Mouse (Mus musculus) liver, embryonic 15.5 days (tissue): ENCODE measurements around the gene Arhgef2. TPM values are rescaled to one million over a fixed set of nuclear protein-coding genes. Genes with fewer than 3 reads are reported as not detected.

ENCODE experiments used
- ATAC-seq: fragments of 200-750 bp; cut with Nextera tagmentation; 2 replicates; pipeline ENCODE4 v1.8.0; 2017; ENCODE audit warnings: moderate number of reproducible peaks, mild to moderate bottlenecking, moderate library complexity; ENCODE audit not compliant: insufficient read depth
- H3K27ac ChIP-seq: fragments of 300-500 bp; sonication (generic); replicated peaks from 2 replicates; pipeline ENCODE4 v1.5.1; 2015; ENCODE audit warnings: mild to moderate bottlenecking, inconsistent platforms
- H3K27me3 ChIP-seq: fragments of 300-500 bp; sonication (generic); 2 replicates; pipeline ENCODE4 v1.6.1; 2015; ENCODE audit warnings: mild to moderate bottlenecking, inconsistent platforms
- H3K36me3 ChIP-seq: fragments of 300-500 bp; sonication (generic); replicated peaks from 2 replicates; pipeline ENCODE4 v1.6.1; 2015; ENCODE audit warnings: moderate library complexity, mild to moderate bottlenecking, inconsistent platforms
- H3K4me1 ChIP-seq: fragments of 300-500 bp; sonication (generic); replicated peaks from 2 replicates; pipeline ENCODE4 v1.6.1; 2015; ENCODE audit warnings: inconsistent platforms
- H3K4me2 ChIP-seq: fragments of 300-500 bp; sonication (generic); 2 replicates; pipeline ENCODE4 v1.6.1; 2015; ENCODE audit warnings: moderate library complexity, mild to moderate bottlenecking, inconsistent platforms
- H3K4me3 ChIP-seq: fragments of 300-500 bp; sonication (generic); replicated peaks from 2 replicates; pipeline ENCODE4 v1.5.1; 2015; ENCODE audit warnings: mild to moderate bottlenecking, inconsistent platforms
- H3K9ac ChIP-seq: fragments of 300-500 bp; sonication (generic); 2 replicates; pipeline ENCODE4 v1.6.1; 2015; ENCODE audit warnings: moderate library complexity, mild to moderate bottlenecking, inconsistent platforms
- H3K9me3 ChIP-seq: fragments of 300-500 bp; sonication (generic); replicated peaks from 2 replicates; pipeline ENCODE4 v1.6.1; 2016; ENCODE audit warnings: inconsistent platforms
- WGBS: fragments of 180-500 bp; shearing (Covaris S2); methylation state at CpG from one replicate; pipeline ENCODE4 v1.1.7; 2015; ENCODE audit warnings: mixed read lengths; ENCODE audit not compliant: insufficient replicate concordance; 5-methylcytosine and 5-hydroxymethylcytosine counted together
- polyA plus RNA-seq: library from polyadenylated mRNA; unstranded; fragments of >200 nt; fragmentation: Nextera tagmentation; extraction: Ambion mirVana; gene quantifications from 2 replicates; pipeline ENCODE4 v1.2.1, GENCODE M21; 2015

The Arhgef2 gene
- polyA plus RNA-seq, 1 experiment from 2014 or later = 14.4 TPM

DNA sequence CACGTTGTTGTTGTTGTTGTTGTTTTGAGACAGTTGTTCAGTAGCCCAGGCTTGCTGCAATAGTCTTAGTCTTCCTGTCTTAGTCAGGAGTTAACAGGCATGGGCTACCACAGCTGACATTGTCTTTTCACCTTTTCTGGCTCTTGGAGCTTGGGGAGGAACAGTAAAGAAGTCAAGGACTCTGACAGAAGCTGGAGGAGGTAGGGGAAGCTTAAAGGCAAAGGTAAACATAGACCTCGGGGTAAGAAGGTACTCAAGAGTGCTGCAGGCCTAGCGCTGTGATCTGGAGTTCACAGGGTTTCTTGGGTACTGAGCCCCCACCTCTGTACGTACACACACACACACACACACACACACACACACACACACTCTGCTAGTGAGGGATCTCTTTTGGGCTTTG is 23.0 kb downstream of the Arhgef2 start:
- ATAC-seq = no peak
- Histone ChIP-seq H3K27me3 (no peaks in the 10 kb centered on the region), H3K36me3 (peaks cover 49% of the 10 kb centered on the region), H3K9me3 (no peaks in the 10 kb centered on the region), H3K4me2 (no peak overlapping the region), H3K4me1 (peaks cover 66% of the 10 kb centered on the region), H3K4me3 (no peak overlapping the region), H3K27ac (no peak overlapping the region), H3K9ac (no peak overlapping the region)
- 62% methylated on average over 4 of the region's 4 CpGs for WGBS

GRCm38 (mm10) chr3:88629244-88629643 is 23.5 kb downstream of the Arhgef2 start:
- Histone ChIP-seq H3K27me3 (no peaks in the 10 kb centered on the region), H3K4me3 (no peak overlapping the region), H3K36me3 (peaks cover 52% of the 10 kb centered on the region), H3K4me2 (no peak overlapping the region), H3K27ac (no peak overlapping the region), H3K9me3 (no peaks in the 10 kb centered on the region), H3K9ac (no peak overlapping the region), H3K4me1 (peaks cover 61% of the 10 kb centered on the region)
- 67% methylated on average over 13 of the region's 13 CpGs for WGBS
- no peak for ATAC-seq

DNA sequence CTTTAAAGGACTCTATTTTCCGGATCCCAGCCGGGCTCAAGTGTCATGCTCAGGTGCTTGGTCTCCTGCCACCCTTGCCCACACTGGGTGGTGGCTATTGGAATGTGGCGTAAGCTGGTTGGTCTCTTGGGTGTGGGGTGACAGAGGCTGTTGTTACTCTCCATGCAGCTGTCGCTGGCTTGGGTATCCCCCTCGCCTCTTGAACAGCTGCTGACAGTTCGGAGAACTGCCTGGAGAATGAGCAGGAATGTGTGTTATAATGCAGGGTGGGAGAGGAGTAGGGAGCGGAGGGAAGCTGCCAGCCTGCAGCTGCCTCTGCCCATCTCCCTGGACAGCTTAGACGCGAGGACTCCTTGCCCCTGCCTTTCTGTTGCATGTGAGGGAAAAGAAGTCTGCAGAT is 24.3 kb downstream of the Arhgef2 start:
- H3K27ac ChIP-seq = no peak overlapping the region
- WGBS = 76% methylated on average over 9 of the region's 9 CpGs
- no peak overlapping the region for H3K9ac ChIP-seq
- H3K4me1 ChIP-seq = peaks cover 54% of the 10 kb centered on the region
- H3K36me3 ChIP-seq = peaks cover 58% of the 10 kb centered on the region
- no peaks in the 10 kb centered on the region for H3K27me3 ChIP-seq
- no peak overlapping the region for H3K4me3 ChIP-seq
- no peak for ATAC-seq
- no peak overlapping the region for H3K4me2 ChIP-seq
- no peaks in the 10 kb centered on the region for H3K9me3 ChIP-seq

- Histone ChIP-seq H3K27me3 (no peaks in the 10 kb centered on the region), H3K4me3 (no peak overlapping the region), H3K9ac (no peak overlapping the region), H3K27ac (peak overlapping the region; percentile 6; the same call in 1 of the 2 replicates), H3K36me3 (peaks cover 67% of the 10 kb centered on the region), H3K4me1 (peaks cover 47% of the 10 kb centered on the region), H3K4me2 (no peak overlapping the region), H3K9me3 (no peaks in the 10 kb centered on the region)
- 49% methylated on average over 6 of the region's 6 CpGs for WGBS
- ATAC-seq = no peak
Observed at GRCm38 (mm10) chr3:88630849-88631341, 25.1 kb downstream of the Arhgef2 start.

DNA sequence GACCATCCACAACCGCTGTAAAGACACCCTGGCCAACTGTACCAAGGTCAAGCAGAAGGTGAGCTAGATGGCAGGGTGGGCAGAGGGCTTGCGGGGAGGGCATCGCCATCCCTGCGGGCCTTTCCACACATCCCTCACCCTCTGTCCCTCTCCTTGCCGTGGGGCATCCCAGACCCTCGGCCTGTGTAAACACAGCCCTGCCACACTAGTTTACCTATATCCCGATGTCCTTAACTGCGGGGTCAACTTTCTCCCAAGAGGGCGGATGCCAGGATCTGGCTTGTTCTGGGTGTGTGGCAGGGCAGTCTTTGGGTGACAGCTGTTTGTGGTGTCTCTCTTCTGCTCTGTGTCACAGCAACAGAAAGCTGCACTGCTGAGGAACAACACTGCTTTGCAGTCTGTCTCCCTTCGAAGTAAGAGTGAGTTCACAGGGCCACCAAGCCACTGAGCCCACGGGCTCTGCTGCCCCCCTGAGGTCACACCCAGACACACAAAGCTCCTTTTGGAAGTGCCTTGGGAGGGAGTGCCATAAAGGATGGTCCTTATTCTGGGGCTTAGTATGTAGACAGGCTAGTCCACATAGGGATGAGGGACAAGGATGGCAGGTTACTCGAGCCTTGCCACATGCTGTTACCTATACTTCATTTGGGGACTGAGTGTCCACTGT is 26.3 kb downstream of the Arhgef2 start:
- Histone ChIP-seq H3K4me3 (no peak overlapping the region), H3K4me2 (no peak overlapping the region), H3K9me3 (no peaks in the 10 kb centered on the region), H3K27me3 (no peaks in the 10 kb centered on the region), H3K4me1 (peaks cover 35% of the 10 kb centered on the region), H3K36me3 (peaks cover 78% of the 10 kb centered on the region), H3K9ac (no peak overlapping the region), H3K27ac (no peak overlapping the region)
- no peak for ATAC-seq
- 67% methylated on average over 12 of the region's 12 CpGs for WGBS

DNA sequence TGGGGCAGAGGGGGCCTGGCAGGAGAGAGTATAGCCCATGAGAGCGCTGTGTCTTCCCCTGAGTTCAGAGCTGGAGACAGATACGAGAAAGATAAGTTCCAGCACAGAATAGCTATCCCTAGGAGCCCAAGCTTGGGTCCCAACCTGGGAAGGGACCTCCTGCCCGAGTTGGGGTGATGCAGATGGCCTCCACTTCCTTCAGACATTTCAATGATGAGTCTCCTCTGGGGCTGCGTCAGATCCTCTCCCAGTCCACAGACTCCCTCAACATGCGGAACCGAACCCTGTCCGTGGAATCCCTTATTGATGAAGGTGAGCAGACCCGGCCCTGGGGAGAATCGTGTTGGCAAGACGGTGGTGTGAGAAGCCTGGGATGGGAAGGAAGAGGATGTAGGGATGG is 27.3 kb downstream of the Arhgef2 start:
- no peak overlapping the region for H3K27ac ChIP-seq
- no peaks in the 10 kb centered on the region for H3K9me3 ChIP-seq
- no peak overlapping the region for H3K9ac ChIP-seq
- H3K4me3 ChIP-seq = no peak overlapping the region
- H3K27me3 ChIP-seq = no peaks in the 10 kb centered on the region
- no peak overlapping the region for H3K4me2 ChIP-seq
- H3K36me3 ChIP-seq = peaks cover 86% of the 10 kb centered on the region
- ATAC-seq = no peak
- 78% methylated on average over 10 of the region's 10 CpGs for WGBS
- H3K4me1 ChIP-seq = peaks cover 26% of the 10 kb centered on the region

DNA sequence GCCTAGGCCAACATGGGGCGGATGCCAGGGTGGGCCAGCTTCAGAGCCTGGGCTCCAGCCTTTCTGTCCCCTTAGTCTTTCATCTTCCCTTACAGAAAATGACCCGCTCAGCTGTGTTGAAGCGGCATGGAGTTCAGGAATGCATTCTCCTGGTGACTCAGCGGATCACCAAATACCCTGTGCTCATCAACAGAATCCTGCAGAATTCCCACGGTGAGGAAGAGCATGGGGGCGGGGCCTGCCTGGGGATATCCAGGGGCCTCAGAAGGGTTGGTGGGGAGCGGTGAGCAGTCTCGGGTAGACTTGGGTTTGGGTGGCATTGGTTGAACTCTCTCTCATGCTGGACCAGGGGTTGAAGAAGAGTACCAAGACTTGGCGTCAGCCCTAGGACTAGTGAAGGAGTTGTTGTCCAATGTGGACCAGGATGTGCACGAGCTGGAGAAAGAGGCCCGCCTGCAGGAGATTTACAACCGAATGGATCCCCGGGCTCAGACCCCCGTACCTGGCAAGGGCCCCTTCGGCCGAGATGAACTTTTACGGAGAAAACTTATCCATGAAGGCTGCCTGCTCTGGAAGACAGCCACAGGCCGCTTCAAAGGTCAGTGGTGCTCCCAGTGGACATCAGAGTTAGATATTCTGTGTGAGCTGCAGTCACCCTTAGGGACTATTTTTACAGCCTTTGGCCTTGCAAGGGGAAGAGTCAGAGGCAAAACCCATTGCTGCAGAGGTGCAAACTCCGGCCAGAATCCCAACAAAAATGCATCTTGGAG is 29.9 kb downstream of the Arhgef2 start:
- Histone ChIP-seq H3K4me3 (no peak overlapping the region), H3K36me3 (peaks cover 90% of the 10 kb centered on the region), H3K4me1 (0 out of 2 replicates have a peak, but pooled peaks cover 2% of the 10 kb centered on the region), H3K4me2 (no peak overlapping the region), H3K9ac (no peak overlapping the region), H3K27ac (no peak overlapping the region), H3K9me3 (no peaks in the 10 kb centered on the region), H3K27me3 (no peaks in the 10 kb centered on the region)
- WGBS = 79% methylated on average over 19 of the region's 19 CpGs
- ATAC-seq = no peak

GRCm38 (mm10) chr3:88636555-88636986 is 30.8 kb downstream of the Arhgef2 start:
- no peak overlapping the region for H3K27ac ChIP-seq
- no peaks in the 10 kb centered on the region for H3K9me3 ChIP-seq
- peaks cover 86% of the 10 kb centered on the region for H3K36me3 ChIP-seq

GRCm38 (mm10) chr3:88637134-88637533 is 31.4 kb downstream of the Arhgef2 start:
- WGBS = 72% methylated on average over 5 of the region's 5 CpGs
- no peaks in the 10 kb centered on the region for H3K9me3 ChIP-seq
- peaks cover 86% of the 10 kb centered on the region for H3K36me3 ChIP-seq
- no peak overlapping the region for H3K4me2 ChIP-seq
- H3K4me1 ChIP-seq = no peaks in the 10 kb centered on the region
- no peak overlapping the region for H3K9ac ChIP-seq
- ATAC-seq = no peak
- no peaks in the 10 kb centered on the region for H3K27me3 ChIP-seq
- H3K27ac ChIP-seq = no peak overlapping the region
- H3K4me3 ChIP-seq = no peak overlapping the region

More at GRCm38 (mm10) chr3:88636555-88636986, 30.8 kb downstream of the Arhgef2 start:
- Histone ChIP-seq H3K4me1 (no peaks in the 10 kb centered on the region), H3K4me3 (no peak overlapping the region), H3K27me3 (no peaks in the 10 kb centered on the region), H3K4me2 (no peak overlapping the region), H3K9ac (no peak overlapping the region)
- 82% methylated on average over 8 of the region's 8 CpGs for WGBS
- no peak for ATAC-seq

- Histone ChIP-seq H3K27ac (no peak overlapping the region), H3K36me3 (peaks cover 88% of the 10 kb centered on the region), H3K4me1 (no peaks in the 10 kb centered on the region), H3K9ac (no peak overlapping the region), H3K4me2 (no peak overlapping the region), H3K9me3 (no peaks in the 10 kb centered on the region), H3K4me3 (no peak overlapping the region), H3K27me3 (no peaks in the 10 kb centered on the region)
- no peak for ATAC-seq
- 81% methylated on average over 12 of the region's 12 CpGs for WGBS
Observed at GRCm38 (mm10) chr3:88639239-88639638, 33.5 kb downstream of the Arhgef2 start.

GRCm38 (mm10) chr3:88640676-88641075 is 34.9 kb downstream of the Arhgef2 start:
- no peak overlapping the region for H3K9ac ChIP-seq
- no peak overlapping the region for H3K4me2 ChIP-seq
- H3K4me3 ChIP-seq = no peak overlapping the region
- no peak overlapping the region for H3K27ac ChIP-seq
- H3K4me1 ChIP-seq = no peaks in the 10 kb centered on the region
- H3K27me3 ChIP-seq = no peaks in the 10 kb centered on the region
- peaks cover 82% of the 10 kb centered on the region for H3K36me3 ChIP-seq
- H3K9me3 ChIP-seq = no peaks in the 10 kb centered on the region
- no peak for ATAC-seq
- WGBS = 24% methylated on average over 1 of the region's 1 CpGs
